Mouse (Mus musculus) right cerebral cortex, postnatal 10 days (tissue): ENCODE data around the gene Ska3.
"Not testable (repeated sequence)": the region's sequence is repeated elsewhere in the genome, so short reads cannot be mapped to it uniquely, and the experiment has no call there.

Experiments used
- DNase-seq, 2 experiments: peaks; one replicate each; pipeline ENCODE4 v3.0.0; 2021; ENCODE audit warnings: low spot score in 2 of 2

The Ska3 gene

GRCm38 (mm10) chr14:57825788-57826751 lies at the start of gene Ska3, which contains the start of gene Mrpl57:
TSS of gene Ska3 (minus strand) at chr14:57826185.
TSS of gene Mrpl57 (plus strand) at chr14:57826234.
- DNase-seq, result peak; percentile 94 to 96

GRCm38 (mm10) chr14:57866676-57867276 lies 40.8 kb upstream of the Ska3 start:
- no peak for DNase-seq

- DNase-seq, result no peak
Measured at GRCm38 (mm10) chr14:57865256-57865655, 39.3 kb upstream of the Ska3 start.

GRCm38 (mm10) chr14:57863129-57863528 lies 37.1 kb upstream of the Ska3 start:
- DNase-seq, result no peak

- DNase-seq, result no peak
Measured at GRCm38 (mm10) chr14:57861987-57862412, 36.0 kb upstream of the Ska3 start.

GRCm38 (mm10) chr14:57859520-57859919 lies 33.5 kb upstream of the Ska3 start:
- DNase-seq, result no peak

GRCm38 (mm10) chr14:57858601-57859000 lies 32.6 kb upstream of the Ska3 start:
- DNase-seq, result no peak

- not testable (repeated sequence) for DNase-seq
Measured at GRCm38 (mm10) chr14:57856037-57856436, 30.1 kb upstream of the Ska3 start.

GRCm38 (mm10) chr14:57852961-57853360 lies 27.0 kb upstream of the Ska3 start:
- DNase-seq, result no peak

GRCm38 (mm10) chr14:57850330-57850729 lies 24.3 kb upstream of the Ska3 start:
- no peak for DNase-seq

GRCm38 (mm10) chr14:57848646-57849045 lies 22.7 kb upstream of the Ska3 start:
- no peak for DNase-seq

GRCm38 (mm10) chr14:57848061-57848460 lies 22.1 kb upstream of the Ska3 start:
- not testable (repeated sequence) for DNase-seq

GRCm38 (mm10) chr14:57844535-57844934 lies 18.6 kb upstream of the Ska3 start:
- no peak for DNase-seq

- no peak for DNase-seq
Measured at GRCm38 (mm10) chr14:57835157-57835556, 9.2 kb upstream of the Ska3 start.

GRCm38 (mm10) chr14:57833526-57833925 lies 7.5 kb upstream of the Ska3 start:
- DNase-seq, result no peak

GRCm38 (mm10) chr14:57827284-57827683 lies 1.3 kb upstream of the Ska3 start:
- no peak for DNase-seq

GRCm38 (mm10) chr14:57820839-57821238 lies 5.1 kb downstream of the Ska3 start:
- no peak for DNase-seq

- DNase-seq, result no peak
Measured at GRCm38 (mm10) chr14:57811844-57812243, 14.1 kb downstream of the Ska3 start.

- no peak for DNase-seq
Measured at GRCm38 (mm10) chr14:57810886-57811285, 15.1 kb downstream of the Ska3 start.

- DNase-seq, result no peak
Measured at GRCm38 (mm10) chr14:57808558-57808957, 17.4 kb downstream of the Ska3 start.

GRCm38 (mm10) chr14:57803731-57804130 lies 22.3 kb downstream of the Ska3 start:
- no peak for DNase-seq

- peak; percentile 99 for DNase-seq
Measured at GRCm38 (mm10) chr14:57797991-57798931, 27.7 kb downstream of the Ska3 start, which contains the start of gene Sap18. TSS of gene Sap18 (plus strand) at chr14:57798180.
